Mouse (Mus musculus) cerebellum, adult 18-20 months (tissue): Measurements from ENCODE around the gene Arih2.
A peak's percentile ranks its signal among the peaks of the same experiment; 100 is the strongest.
"Not testable (repeated sequence)": the region's sequence is repeated elsewhere in the genome, so short reads cannot be mapped to it uniquely, and the experiment has no call there.

Experiments
- DNase-seq, 2 experiments: peaks; one replicate each; pipeline ENCODE4 v3.0.0; 2021

Gene Arih2

GRCm38 (mm10) chr9:108648611-108649560 is at the start of gene Arih2:
TSS of gene Arih2 (minus strand) at chr9:108649386.
- peak; percentile 93 to 95 for DNase-seq

- DNase-seq = no peak
Measured at GRCm38 (mm10) chr9:108694533-108694932, 45.3 kb upstream of the Arih2 start.

GRCm38 (mm10) chr9:108693946-108694345 is 44.8 kb upstream of the Arih2 start:
- DNase-seq = no peak

- peak; percentile 70 to 71 for DNase-seq
Measured at GRCm38 (mm10) chr9:108692226-108693041, 43.2 kb upstream of the Arih2 start.

GRCm38 (mm10) chr9:108691846-108692225 is 42.6 kb upstream of the Arih2 start:
- DNase-seq = peak; percentile 89 to 98

GRCm38 (mm10) chr9:108691371-108691770 is 42.2 kb upstream of the Arih2 start:
- DNase-seq = no peak

GRCm38 (mm10) chr9:108690914-108691313 is 41.7 kb upstream of the Arih2 start:
- DNase-seq = peak; percentile 18 to 21

GRCm38 (mm10) chr9:108689993-108690392 is 40.8 kb upstream of the Arih2 start:
- no peak for DNase-seq

- no peak for DNase-seq
Measured at GRCm38 (mm10) chr9:108689106-108689505, 39.9 kb upstream of the Arih2 start, which contains the start of gene Prkar2a. TSS of gene Prkar2a (plus strand) at chr9:108689314.

GRCm38 (mm10) chr9:108688451-108688850 is 39.3 kb upstream of the Arih2 start:
- no peak for DNase-seq

- DNase-seq = no peak
Measured at GRCm38 (mm10) chr9:108687686-108688085, 38.5 kb upstream of the Arih2 start.

- DNase-seq = no peak
Measured at GRCm38 (mm10) chr9:108687181-108687580, 38.0 kb upstream of the Arih2 start.

- DNase-seq = peak in 1 of 2 experiments; percentile 14
Measured at GRCm38 (mm10) chr9:108686475-108686887, 37.3 kb upstream of the Arih2 start.

GRCm38 (mm10) chr9:108680026-108680425 is 30.8 kb upstream of the Arih2 start:
- no peak for DNase-seq

GRCm38 (mm10) chr9:108673151-108673550 is 24.0 kb upstream of the Arih2 start:
- no peak for DNase-seq

- no peak for DNase-seq
Measured at GRCm38 (mm10) chr9:108669875-108670274, 20.7 kb upstream of the Arih2 start.

GRCm38 (mm10) chr9:108662660-108663059 is 13.5 kb upstream of the Arih2 start:
- no peak for DNase-seq

- DNase-seq = peak; percentile 75 to 83
Measured at GRCm38 (mm10) chr9:108661677-108662612, 12.8 kb upstream of the Arih2 start, which contains the start of gene Slc25a20. TSS of gene Slc25a20 (plus strand) at chr9:108662088.

- not testable (repeated sequence) for DNase-seq
Measured at GRCm38 (mm10) chr9:108655865-108656264, 6.7 kb upstream of the Arih2 start.

GRCm38 (mm10) chr9:108654566-108655464 is 5.6 kb upstream of the Arih2 start:
- DNase-seq = no peak
